Mouse (Mus musculus) testis, postnatal 10 days (tissue): ENCODE results near the gene Pck1.
A peak's percentile ranks its signal among the peaks of the same experiment; 100 is the strongest.

Experiments
- DNase-seq: peaks from one replicate; pipeline ENCODE4 v3.0.0; 2021; ENCODE audit warnings: low spot score

Pck1 gene

GRCm38 (mm10) chr2:173151352-173151751 lies 1.5 kb upstream of the Pck1 start:
- no peak for DNase-seq

- DNase-seq: no peak
Observed at GRCm38 (mm10) chr2:173151784-173152284, 1.0 kb upstream of the Pck1 start.

DNA sequence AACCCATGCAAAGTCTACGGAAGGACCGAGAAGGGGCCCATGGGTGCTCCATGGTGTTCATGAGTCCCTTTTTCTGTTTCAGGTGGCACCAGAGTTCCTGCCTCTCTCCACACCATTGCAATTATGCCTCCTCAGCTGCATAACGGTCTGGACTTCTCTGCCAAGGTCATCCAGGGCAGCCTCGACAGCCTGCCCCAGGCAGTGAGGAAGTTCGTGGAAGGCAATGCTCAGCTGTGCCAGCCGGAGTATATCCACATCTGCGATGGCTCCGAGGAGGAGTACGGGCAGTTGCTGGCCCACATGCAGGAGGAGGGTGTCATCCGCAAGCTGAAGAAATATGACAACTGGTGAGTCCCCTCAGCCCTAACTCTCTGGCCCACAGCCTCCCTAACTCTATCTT lies 418 bp downstream of the Pck1 start:
- no peak for DNase-seq

DNA sequence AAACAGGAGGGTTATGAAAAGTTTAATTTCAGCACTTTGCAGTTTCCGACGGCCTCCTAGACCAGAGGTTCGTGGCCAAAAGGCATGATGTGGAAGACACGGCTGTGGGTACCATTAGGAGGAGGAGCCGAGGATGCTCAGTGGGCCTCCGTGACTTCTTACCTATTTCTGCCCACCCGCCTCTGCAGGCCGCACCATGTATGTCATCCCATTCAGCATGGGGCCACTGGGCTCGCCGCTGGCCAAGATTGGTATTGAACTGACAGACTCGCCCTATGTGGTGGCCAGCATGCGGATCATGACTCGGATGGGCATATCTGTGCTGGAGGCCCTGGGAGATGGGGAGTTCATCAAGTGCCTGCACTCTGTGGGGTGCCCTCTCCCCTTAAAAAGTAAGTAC lies 1.7 kb downstream of the Pck1 start:
- DNase-seq: no peak

DNA sequence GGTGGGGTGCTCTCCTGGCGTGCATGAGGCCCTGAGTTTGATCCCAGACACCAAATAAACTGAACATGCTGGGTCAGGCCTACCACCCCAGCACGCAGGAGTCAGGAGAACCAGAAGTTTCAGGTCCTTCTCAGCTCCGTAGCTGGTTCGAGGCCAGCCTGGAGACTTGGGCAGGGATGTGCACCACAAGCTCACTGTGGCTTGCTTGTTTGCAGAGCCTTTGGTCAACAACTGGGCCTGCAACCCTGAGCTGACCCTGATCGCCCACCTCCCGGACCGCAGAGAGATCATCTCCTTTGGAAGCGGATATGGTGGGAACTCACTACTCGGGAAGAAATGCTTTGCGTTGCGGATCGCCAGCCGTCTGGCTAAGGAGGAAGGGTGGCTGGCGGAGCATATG lies 2.1 kb downstream of the Pck1 start:
- no peak for DNase-seq

GRCm38 (mm10) chr2:173155907-173156306 lies 3.1 kb downstream of the Pck1 start:
- no peak for DNase-seq

DNA sequence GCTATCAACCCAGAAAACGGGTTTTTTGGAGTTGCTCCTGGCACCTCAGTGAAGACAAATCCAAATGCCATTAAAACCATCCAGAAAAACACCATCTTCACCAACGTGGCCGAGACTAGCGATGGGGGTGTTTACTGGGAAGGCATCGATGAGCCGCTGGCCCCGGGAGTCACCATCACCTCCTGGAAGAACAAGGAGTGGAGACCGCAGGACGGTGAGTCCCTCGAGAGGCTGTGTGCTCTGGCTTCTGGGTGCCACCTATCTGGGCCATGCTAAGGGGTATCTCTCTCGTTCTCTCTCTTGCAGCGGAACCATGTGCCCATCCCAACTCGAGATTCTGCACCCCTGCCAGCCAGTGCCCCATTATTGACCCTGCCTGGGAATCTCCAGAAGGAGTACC lies 4.1 kb downstream of the Pck1 start:
- no peak for DNase-seq

GRCm38 (mm10) chr2:173157376-173157775 lies 4.5 kb downstream of the Pck1 start:
- no peak for DNase-seq

DNA sequence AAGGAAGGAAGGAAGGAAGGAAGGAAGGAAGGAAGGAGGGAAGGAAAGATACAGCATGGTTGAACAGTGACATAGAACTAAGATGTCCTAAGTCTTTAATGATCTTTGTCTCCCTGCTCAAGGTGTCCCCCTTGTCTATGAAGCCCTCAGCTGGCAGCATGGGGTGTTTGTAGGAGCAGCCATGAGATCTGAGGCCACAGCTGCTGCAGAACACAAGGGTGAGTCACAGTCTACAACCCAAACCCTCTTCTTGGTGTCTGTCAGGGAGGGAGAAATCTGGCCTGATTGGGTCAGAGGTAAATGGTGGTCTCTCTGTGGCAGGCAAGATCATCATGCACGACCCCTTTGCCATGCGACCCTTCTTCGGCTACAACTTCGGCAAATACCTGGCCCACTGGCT lies 5.0 kb downstream of the Pck1 start:
- no peak for DNase-seq

GRCm38 (mm10) chr2:173158390-173159055 lies 5.7 kb downstream of the Pck1 start:
- no peak for DNase-seq

- DNase-seq: peak; percentile 80
Observed at GRCm38 (mm10) chr2:173159354-173160311, 6.8 kb downstream of the Pck1 start.

DNA sequence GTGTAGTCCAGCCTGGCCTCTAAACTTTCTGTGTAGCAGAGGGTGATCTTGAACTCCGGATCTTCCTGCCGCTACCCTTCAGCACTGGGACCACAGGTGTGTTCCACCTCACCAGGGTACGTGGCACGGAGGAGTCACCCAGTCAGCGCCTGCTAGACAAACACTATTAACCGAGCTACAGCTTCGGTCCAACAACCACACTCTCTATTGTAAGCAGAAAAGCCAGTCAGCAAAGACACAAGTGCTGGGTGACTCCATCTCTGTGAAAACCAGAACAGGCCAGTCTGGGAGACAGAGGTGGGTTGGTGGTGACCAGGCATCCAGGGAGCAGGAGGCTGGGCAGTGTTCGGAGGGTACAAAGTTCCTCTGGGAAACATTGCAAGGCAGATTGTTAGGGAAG lies 10.5 kb downstream of the Pck1 start:
- no peak for DNase-seq

DNA sequence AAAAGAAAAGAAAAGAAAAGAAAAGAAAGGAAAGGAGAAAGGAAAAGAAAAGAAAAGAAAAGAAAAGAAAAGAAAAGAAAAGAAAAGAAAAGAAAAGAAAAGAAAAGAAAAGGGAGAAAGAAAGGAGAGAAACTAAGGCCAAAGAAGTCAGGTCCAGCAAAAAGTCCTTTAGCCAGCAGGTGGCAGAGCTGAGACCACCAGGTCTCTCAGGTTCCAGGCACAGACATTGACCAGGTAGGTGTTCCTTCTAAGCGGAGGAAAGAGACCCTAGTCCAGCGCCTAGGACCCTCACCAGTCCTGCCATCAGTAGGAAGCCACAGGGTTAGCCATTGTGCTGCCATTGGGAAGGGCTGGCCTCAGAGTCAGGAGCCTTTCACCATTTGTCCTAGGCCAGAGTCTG lies 11.5 kb downstream of the Pck1 start:
- DNase-seq: no peak

DNA sequence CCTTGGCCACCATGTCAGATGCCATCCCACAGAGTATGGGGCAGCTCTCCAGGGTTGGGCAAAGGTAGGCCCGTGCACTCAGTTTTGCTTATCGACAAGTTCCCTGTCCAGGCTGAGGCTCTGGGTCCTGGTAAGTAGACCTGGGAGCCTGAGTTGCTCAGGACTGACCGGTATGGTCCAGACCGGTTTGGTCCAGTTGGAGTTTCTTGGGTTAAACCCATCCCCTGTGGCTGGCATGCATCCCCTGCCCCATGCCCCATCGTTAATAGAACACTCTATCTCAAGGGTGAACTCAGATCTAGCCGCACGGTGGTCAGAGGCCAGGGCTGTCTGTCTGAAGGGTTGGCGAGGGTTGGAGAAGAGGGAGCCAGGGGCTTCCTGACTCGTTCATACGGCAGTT lies 12.1 kb downstream of the Pck1 start:
- DNase-seq: no peak

DNA sequence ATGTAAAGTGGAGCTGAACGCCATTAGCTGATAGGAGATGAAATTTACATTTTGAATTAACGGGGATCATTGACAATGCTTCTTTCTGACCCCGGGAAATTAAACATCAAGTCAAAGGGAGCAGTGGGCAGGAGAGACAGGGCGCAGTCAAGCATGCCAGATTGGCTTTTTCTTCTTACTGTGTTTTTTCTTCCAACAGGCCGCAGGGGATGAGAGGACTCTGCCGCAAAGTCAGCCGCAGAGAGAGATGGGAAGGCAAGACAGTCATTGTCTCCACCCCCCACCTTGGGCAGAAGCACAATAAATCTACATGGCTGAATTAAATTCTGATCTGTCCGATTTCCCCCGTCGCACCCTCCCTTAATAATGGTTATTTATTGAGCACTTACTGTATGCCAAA lies 12.5 kb downstream of the Pck1 start:
- no peak for DNase-seq

DNA sequence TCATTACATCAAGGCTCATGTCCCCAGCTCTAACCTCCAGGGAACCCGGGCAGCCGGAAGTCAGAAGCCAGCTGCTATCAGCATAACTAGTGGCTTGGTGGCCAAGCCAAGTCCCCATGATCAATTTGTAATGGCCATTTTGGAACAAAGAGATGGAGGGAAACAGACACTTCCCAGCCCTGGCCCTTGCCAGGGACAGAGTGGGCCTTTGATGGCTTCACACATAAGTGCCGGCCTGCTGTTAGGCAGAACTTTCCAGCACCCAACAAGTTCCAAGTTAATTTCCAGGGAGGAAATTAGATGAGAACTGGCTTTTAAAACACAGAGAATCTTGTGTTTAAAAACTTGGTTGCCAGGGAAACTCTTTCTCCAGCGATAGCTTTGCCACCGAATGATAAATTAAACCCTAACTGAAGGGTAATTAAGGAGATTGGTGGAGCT lies 15.6 kb downstream of the Pck1 start:
- DNase-seq: no peak

- no peak for DNase-seq
Observed at GRCm38 (mm10) chr2:173170081-173170480, 17.2 kb downstream of the Pck1 start.

DNA sequence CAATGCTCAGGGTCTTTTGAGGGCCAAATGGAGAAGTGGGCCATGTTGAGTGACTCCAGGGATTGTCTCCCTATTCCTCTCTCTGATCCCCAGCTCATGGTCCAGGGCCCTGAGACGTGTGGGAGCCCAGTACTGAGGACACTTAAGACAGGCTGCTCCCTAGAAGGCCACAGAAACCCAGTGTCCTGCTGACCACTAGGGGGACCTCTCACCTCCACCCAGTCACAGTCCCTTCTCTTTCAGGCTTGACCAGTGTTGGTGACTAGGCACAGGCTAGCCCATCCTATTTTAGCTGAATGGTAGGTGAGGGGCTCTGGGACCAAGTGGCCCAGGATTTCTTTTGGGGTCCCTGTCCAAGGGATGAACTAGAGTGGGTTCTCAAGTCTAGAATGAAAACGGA lies 17.9 kb downstream of the Pck1 start:
- DNase-seq: no peak

DNA sequence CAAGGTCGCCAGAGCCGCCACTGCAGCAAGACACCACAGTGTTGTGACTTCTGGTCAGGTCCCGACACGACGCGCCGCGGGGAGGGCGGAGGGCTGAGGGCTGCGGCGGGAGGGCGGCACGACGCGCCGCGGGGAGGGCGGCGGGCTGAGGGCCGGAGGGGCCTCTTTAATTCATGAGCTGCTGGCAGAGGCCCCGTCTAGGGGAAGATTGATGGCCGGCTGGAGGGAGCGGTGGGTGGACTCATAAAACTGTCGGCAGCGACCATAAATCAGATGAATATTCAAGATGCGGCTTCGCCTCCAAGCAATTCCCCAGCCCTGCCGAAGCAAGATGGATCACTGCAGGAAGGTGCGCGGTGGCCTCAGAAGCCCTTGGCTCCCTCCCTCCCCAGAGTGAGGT lies 18.6 kb downstream of the Pck1 start:
- peak; percentile 55 for DNase-seq

DNA sequence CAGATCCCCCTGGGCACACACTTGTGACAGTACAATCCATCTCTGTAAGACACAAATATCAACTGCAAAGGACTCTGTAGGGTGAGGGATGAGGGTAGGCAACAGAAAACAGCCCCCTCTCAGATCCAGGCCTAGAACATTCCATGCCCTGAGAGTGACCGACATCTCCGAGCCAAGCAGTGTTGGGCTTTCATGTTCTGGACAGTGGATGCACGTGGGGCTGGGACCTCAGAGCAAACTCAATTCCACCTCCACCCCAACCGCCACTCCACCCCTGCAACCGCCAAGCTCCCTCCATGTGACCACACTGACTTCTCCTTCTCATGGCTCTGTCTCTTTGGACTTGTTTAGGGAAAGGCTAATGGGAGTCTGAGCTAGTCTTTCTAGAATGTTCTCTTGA lies 19.1 kb downstream of the Pck1 start:
- peak; percentile 40 for DNase-seq

- DNase-seq: no peak
Observed at GRCm38 (mm10) chr2:173172386-173172785, 19.5 kb downstream of the Pck1 start.

DNA sequence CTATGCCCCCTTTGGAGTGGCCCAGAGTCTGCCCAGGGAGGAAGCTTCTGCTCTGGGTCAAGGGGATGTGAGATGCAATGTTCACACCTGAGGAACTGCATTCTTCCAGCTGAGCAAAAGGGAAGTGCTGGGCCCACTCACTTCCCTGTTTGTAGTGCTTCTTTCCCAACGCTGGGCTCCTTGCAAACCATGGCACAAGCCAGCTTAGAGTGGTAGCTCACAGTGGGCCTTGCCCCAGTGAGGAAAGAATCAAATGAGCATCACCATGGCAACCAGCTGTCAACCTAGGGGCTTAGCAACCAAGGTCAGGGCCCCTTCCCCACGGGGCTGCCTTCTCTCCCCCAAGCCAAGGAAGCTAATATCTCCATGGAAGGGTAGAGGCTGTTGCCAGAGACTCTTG lies 20.2 kb downstream of the Pck1 start:
- DNase-seq: peak; percentile 44
